Mouse (Mus musculus): ENCODE results near the gene 1700020D05Rik.

DNA sequence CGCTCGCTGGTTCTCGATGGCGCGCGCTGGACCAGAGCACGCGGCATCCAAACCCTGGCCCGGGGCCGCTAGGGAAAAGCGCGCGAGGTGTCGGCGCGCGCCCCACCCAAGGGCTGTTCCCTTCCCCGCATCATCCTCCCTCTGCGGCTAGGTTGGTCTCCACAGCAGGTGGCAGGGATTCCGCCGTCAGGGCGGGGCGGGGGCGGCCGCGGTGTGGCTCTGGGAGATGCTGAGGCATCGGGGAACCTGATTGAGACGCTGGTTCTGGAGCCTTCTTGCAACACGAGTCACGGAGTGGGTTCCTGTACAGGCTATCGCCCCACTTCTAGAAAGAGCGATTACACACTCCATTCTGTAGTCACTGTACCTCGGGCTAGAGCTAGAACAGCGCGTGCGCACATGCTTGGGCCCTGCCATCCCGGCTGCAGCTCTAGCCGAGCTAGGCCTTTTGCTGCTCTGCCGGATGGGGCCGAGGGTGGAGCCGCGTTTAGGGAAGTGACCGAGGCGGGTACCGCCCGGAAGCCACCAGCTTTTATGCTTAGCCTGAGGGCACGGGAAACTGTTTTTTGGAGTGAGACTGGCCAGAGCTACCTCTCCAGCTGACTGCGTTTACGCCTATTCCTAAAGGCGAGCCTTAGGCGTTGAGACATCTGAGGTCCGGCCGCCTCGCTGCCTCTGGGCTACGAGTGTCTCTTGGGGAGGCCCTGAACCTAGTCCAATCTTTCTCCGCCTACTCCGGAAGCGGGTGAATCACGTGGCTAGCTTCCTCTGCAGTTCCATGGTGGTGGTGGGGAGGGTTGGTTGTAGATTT is 12.5 kb downstream of the 1700020D05Rik start:
- TF ChIP-seq EP300 (optimal IDR thresholded peaks at IDR 0.05) (no peak), CTCF (IDR thresholded peaks at IDR 0.05; ENCODE audit: low read depth) (0 out of 2 replicates have a peak, but pooled peaks have one; percentile 0)
